ENCODE assay signal across 16 mouse cellular contexts in the genomic region with DNA sequence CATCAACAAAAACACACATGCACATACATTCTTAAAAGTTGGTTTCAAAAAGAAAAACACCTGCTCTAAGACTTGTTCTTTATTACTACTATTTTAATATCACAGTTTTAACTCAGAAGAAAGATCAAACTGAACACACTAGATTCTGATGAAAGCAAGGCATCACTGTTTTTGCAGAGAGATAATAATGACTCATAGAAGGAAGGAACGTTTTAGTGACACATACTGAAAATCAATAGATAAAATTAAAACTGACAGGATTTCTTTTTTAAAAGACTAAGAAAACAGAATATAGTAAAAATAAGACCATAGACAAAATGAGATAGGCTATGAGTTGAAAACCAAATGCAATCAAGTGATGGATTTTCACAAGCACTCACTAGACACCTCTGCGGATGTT.
"Had no signal": no experiment of that assay in that cellular context is flagged by ENCODE, and none has a peak within 500 bp of the region (broad histone marks: within the 10 kb centered on the region; RNA-seq: fewer than 3 reads in every experiment).

No protein-coding gene starts in this region.

- H3K4me1 ChIP-seq: neural tube, embryonic 13.5 days; neural tube, embryonic 15.5 days; stomach, embryonic 15.5 days had no signal

- H3K4me3 ChIP-seq: neural tube, embryonic 13.5 days; neural tube, embryonic 15.5 days; stomach, embryonic 15.5 days had no signal

- H3K9me3 ChIP-seq: neural tube, embryonic 13.5 days; neural tube, embryonic 15.5 days; stomach, embryonic 15.5 days had no signal

- H3K27ac ChIP-seq: neural tube, embryonic 13.5 days; neural tube, embryonic 15.5 days; stomach, embryonic 15.5 days; stomach, postnatal 0 days had no signal

- H3K36me3 ChIP-seq: stomach, embryonic 15.5 days had no signal

- H3K9ac ChIP-seq: neural tube, embryonic 13.5 days; neural tube, embryonic 15.5 days; stomach, embryonic 15.5 days had no signal

- H3K27me3 ChIP-seq: neural tube, embryonic 13.5 days; neural tube, embryonic 15.5 days; stomach, embryonic 15.5 days had no signal

- DNase-seq: retina, postnatal 1 day; right cerebral cortex, adult 18-20 months; right cerebral cortex, postnatal 14 days; right cerebral cortex, postnatal 25 days; right cerebral cortex, postnatal 4 days; spleen, adult 18-20 months; thymus, adult 18-20 months; thymus, adult 2 months; thymus, postnatal 14 days; thymus, postnatal 25 days; thymus, postnatal 36 days; thymus, postnatal 4 days had no signal
